Mouse (Mus musculus): ENCODE measurements around the gene Slc5a10. TPM values are rescaled to one million over a fixed set of nuclear protein-coding genes. Genes with fewer than 3 reads are reported as not detected.

Gene Slc5a10
- total and polyA plus RNA-seq, 2 experiments from 2014 or later, result 0.10 to 0.16 TPM

DNA sequence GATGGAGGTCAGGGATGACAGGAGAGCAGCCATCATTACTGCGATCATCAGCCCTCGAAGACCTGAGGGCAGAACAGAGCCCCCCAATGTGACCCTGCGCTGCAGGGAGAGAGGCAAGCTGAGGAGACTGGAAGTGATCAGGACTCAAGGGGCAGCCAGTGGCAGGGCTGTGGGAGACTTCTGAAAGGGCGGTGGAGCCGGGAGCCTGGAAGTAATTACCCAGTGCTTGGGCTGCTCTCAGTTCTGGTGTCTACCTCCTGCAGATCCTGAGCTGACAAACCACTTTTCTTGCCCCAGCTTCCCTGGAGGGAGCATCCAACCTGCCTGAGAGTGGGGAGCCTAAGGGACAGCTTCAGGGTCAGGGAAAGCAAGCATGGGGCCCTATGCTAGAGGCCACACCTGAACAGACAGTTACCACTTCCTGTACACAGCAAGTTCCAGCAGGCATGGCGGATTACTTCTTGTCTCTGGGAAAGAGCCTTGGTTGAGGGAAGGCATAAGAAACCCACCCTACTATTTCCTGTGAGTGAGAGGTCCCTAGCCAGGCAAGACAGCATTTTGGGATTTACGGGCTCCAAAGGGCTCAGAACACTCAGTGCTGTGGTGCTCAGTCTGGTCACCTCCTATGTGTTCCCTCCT is 44.3 kb downstream of the Slc5a10 start:
- Histone ChIP-seq H3K4me2 (ENCODE audit: low read depth) (no peak overlapping the region), H3K9me3 (ENCODE audit: low read length) (no peaks in the 10 kb centered on the region), H3K27me3 (ENCODE audit: insufficient read depth, low read length) (no peaks in the 10 kb centered on the region), H3K36me3 (ENCODE audit: insufficient read depth) (no peaks in the 10 kb centered on the region), H3K4me3 (ENCODE audit: low read depth, low read length) (no peak overlapping the region), H3K9ac (no peak overlapping the region), H3K27ac (ENCODE audit: low read depth, low read length) (no peak overlapping the region), H3K4me1 (ENCODE audit: insufficient read depth) (no peaks in the 10 kb centered on the region)
- ATAC-seq (no peak), DNase-seq (no peak)
- 68% methylated on average over 7 of the region's 7 CpGs for WGBS
- no peak for TF ChIP-seq CTCF (IDR thresholded peaks at IDR 0.05; ENCODE audit: low read depth)

DNA sequence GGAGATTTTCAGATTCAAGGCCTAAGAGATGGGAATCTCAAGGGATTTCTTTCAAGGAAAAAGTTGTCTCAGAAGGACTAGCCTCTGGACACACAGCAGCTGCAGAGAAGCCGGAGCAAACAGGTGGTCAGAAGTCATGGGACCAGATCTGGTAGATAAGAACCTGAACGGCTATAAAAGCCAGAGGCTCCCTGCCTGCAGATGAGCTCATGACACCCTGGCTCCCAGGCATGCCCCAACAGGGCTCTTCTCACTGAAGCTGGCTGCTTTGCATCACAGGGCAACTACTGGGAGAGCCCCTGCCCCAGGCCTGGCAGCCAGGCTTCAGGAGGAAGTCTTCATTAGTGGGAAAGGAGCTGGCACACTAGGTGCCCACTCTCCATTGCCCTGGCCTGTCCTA is 45.3 kb downstream of the Slc5a10 start:
- no peak overlapping the region for H3K9ac ChIP-seq
- H3K4me1 ChIP-seq (ENCODE audit: insufficient read depth), result no peaks in the 10 kb centered on the region
- no peaks in the 10 kb centered on the region for H3K36me3 ChIP-seq (ENCODE audit: insufficient read depth)
- H3K4me3 ChIP-seq (ENCODE audit: low read depth, low read length), result no peak overlapping the region
- H3K27ac ChIP-seq (ENCODE audit: low read depth, low read length), result no peak overlapping the region
- H3K4me2 ChIP-seq (ENCODE audit: low read depth), result no peak overlapping the region
- WGBS, result 69% methylated on average over 2 of the region's 2 CpGs
- ATAC-seq (no peak), DNase-seq (no peak)
- no peak for TF ChIP-seq CTCF (IDR thresholded peaks at IDR 0.05; ENCODE audit: low read depth)
- H3K9me3 ChIP-seq (ENCODE audit: low read length), result no peaks in the 10 kb centered on the region
- no peaks in the 10 kb centered on the region for H3K27me3 ChIP-seq (ENCODE audit: insufficient read depth, low read length)

DNA sequence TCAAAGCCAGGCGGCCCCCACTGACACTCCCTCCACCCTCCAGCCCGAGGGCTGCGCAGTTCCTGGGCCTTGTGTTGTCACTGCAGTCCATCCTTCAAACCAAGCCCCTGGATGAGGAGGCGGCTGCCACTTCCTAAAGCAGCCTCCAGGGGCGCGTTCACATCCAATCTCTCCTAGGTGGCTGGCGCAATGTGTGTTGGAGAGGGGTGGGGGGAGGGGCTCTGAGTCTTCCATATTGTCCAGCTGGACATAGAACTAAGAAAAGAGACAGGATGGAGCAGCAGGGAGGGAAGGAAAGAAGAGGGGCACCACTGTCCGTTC is 45.8 kb downstream of the Slc5a10 start:
- DNase-seq, result peak; percentile 61

DNA sequence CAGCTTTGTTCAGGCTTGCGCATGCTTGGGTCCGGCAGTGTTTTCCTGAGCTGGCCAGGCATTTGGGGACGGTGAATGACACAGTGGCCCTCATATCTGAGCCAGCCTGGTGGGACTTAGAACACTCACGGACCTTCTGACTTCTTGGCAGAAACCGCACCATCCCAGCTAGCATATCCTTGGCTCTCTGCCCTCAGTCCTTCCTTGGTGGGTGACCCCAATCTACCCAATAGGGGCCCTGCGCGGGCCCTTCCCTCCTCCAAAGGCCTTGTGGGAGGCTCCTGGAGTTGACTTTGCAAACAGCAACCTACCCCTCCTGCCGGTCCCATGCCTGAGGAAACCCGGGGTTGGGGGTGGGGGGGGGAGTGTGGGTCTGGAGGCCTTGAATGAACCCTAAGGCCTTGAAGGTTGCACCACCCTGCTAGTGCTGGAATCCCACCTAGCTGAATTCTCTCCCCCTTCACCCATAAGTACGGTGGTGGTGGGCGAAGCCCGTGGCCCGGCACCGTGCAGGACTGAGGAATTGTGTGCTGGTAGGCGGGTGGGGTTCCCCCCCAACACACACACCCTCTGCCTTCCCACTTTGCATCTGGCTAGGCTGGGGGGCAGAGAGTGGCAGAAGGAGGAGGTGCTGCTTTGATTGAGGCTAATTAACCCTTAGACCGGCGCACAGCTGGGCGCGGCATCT is 46.3 kb downstream of the Slc5a10 start:
- DNase-seq, result no peak
- no peaks in the 10 kb centered on the region for H3K36me3 ChIP-seq (ENCODE audit: insufficient read depth)
- peak; percentile 58 for ATAC-seq
- no peaks in the 10 kb centered on the region for H3K9me3 ChIP-seq (ENCODE audit: low read length)
- H3K4me1 ChIP-seq (ENCODE audit: insufficient read depth), result no peaks in the 10 kb centered on the region
- H3K4me3 ChIP-seq (ENCODE audit: low read depth, low read length), result no peak overlapping the region
- TF ChIP-seq CTCF (IDR thresholded peaks at IDR 0.05; ENCODE audit: low read depth), result no peak
- H3K27me3 ChIP-seq (ENCODE audit: insufficient read depth, low read length), result no peaks in the 10 kb centered on the region
- H3K27ac ChIP-seq (ENCODE audit: low read depth, low read length), result no peak overlapping the region
- no peak overlapping the region for H3K4me2 ChIP-seq (ENCODE audit: low read depth)
- WGBS, result 26% methylated on average over 19 of the region's 19 CpGs
- H3K9ac ChIP-seq, result 0 out of 2 replicates have a peak overlapping the region, but pooled peaks have one; percentile 14

More for the DNA sequence above, 45.8 kb downstream of the Slc5a10 start:
- 4% methylated on average over 8 of the region's 8 CpGs for WGBS
- Histone ChIP-seq H3K36me3 (ENCODE audit: insufficient read depth) (no peaks in the 10 kb centered on the region), H3K4me2 (ENCODE audit: low read depth) (no peak overlapping the region), H3K9me3 (ENCODE audit: low read length) (no peaks in the 10 kb centered on the region), H3K4me3 (ENCODE audit: low read depth, low read length) (no peak overlapping the region), H3K9ac (0 out of 2 replicates have a peak overlapping the region, but pooled peaks have one; percentile 14), H3K27ac (ENCODE audit: low read depth, low read length) (no peak overlapping the region), H3K27me3 (ENCODE audit: insufficient read depth, low read length) (no peaks in the 10 kb centered on the region), H3K4me1 (ENCODE audit: insufficient read depth) (no peaks in the 10 kb centered on the region)
- ATAC-seq, result peak; percentile 82
- TF ChIP-seq CTCF (IDR thresholded peaks at IDR 0.05; ENCODE audit: low read depth), result peak; percentile 75

DNA sequence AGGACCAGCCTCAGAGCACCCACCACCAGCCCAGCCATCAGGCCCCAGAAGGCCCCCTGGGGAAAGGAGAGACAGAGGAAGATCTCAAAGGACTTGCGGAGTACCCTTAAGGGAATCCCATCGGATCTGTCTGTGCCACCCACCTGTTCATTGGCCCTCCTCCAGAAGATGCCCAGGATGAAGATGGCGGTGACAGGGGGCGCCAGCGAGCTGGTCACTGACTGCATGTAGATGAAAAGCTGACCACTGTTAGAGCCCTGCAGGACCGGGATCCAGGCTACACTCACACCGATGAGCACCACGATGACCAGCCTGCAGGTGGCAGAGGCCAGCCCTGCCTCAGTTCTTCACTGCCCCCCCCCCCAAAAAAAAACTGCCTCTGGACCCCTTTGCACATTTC is 46.9 kb downstream of the Slc5a10 start:
- Histone ChIP-seq H3K9me3 (ENCODE audit: low read length) (no peaks in the 10 kb centered on the region), H3K9ac (no peak overlapping the region), H3K4me1 (ENCODE audit: insufficient read depth) (no peaks in the 10 kb centered on the region), H3K27ac (ENCODE audit: low read depth, low read length) (no peak overlapping the region), H3K4me2 (ENCODE audit: low read depth) (no peak overlapping the region), H3K27me3 (ENCODE audit: insufficient read depth, low read length) (no peaks in the 10 kb centered on the region), H3K4me3 (ENCODE audit: low read depth, low read length) (no peak overlapping the region), H3K36me3 (ENCODE audit: insufficient read depth) (no peaks in the 10 kb centered on the region)
- DNase-seq, result no peak
- 39% methylated on average over 8 of the region's 8 CpGs for WGBS
- no peak for ATAC-seq
- peak; percentile 33; the same call in 1 of the 2 replicates for TF ChIP-seq CTCF (IDR thresholded peaks at IDR 0.05; ENCODE audit: low read depth)

DNA sequence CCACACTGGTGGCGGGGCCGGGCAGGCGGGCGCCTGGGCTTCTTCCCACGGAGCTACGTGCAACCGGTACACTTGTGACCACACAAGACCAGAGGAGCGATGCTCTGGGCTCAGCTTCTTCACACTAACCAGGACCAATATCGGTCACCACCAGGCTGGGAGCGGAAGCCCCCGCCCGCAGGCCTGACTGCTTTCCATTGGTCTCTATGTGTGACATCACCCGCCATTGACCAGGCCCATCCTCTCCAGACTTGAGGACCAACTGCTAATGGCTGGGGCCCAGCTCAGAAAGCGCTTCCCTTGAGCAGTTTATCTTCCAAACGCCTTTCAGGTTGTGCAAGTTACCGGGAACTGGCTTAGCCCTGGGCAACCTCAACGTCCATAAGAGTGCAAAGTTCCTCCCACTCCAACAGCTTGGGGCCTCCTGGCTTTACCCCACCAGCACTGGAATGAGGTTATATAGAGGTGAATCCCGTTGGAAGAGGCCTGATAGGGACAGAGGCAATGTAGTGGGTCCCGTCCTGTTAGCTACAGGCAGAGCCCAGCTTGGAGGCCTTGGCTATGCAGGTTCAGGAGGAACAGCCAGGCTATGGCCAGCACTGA is 48.7 kb downstream of the Slc5a10 start:
- no peak overlapping the region for H3K4me3 ChIP-seq (ENCODE audit: low read depth, low read length)
- ATAC-seq, result no peak
- no peaks in the 10 kb centered on the region for H3K27me3 ChIP-seq (ENCODE audit: insufficient read depth, low read length)
- no peak overlapping the region for H3K27ac ChIP-seq (ENCODE audit: low read depth, low read length)
- H3K9ac ChIP-seq, result no peak overlapping the region
- no peak for DNase-seq
- H3K4me1 ChIP-seq (ENCODE audit: insufficient read depth), result no peaks in the 10 kb centered on the region
- TF ChIP-seq CTCF (IDR thresholded peaks at IDR 0.05; ENCODE audit: low read depth), result no peak
- no peaks in the 10 kb centered on the region for H3K9me3 ChIP-seq (ENCODE audit: low read length)
- 72% methylated on average over 19 of the region's 19 CpGs for WGBS
- no peaks in the 10 kb centered on the region for H3K36me3 ChIP-seq (ENCODE audit: insufficient read depth)
- H3K4me2 ChIP-seq (ENCODE audit: low read depth), result no peak overlapping the region
